Mouse (Mus musculus) right cerebral cortex, postnatal 4 days (tissue): Measurements from ENCODE around the gene Endou.

Experiments
- DNase-seq: peaks from one replicate; pipeline ENCODE4 v3.0.0-alpha.2; 2022

Gene Endou

GRCm38 (mm10) chr15:97726310-97726709, 4.8 kb downstream of the Endou start:
- no peak for DNase-seq

DNA sequence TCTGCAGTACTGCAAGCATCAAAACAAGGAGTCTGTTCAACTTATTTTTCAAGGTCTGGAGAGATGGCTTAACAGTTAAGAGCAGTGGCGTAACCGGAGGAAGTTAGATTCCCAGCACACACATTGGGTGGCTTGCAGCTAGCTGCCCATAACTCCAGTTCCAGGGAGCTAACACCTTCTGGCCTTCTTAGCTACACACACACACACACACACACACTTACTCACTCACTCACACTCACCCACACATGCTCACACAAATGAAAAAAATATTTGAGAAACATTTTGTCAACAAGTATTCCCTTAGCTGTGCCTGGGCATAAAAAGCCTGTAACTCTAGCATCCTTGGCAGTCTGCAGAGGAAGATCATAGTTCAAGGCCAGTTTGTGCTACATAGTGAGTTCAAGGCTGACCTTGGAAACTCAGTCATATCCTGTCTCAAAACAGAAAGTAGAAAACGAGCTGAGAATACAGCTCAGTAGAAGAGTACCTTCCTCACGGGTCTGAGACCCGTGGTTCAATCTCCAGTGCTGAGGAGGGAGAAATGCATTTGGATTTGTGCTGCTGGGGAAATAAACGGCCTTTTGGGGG, 5.8 kb downstream of the Endou start:
- DNase-seq, result no peak

- no peak for DNase-seq
These were observed 6.6 kb downstream of the Endou start for GRCm38 (mm10) chr15:97724346-97725197.

DNA sequence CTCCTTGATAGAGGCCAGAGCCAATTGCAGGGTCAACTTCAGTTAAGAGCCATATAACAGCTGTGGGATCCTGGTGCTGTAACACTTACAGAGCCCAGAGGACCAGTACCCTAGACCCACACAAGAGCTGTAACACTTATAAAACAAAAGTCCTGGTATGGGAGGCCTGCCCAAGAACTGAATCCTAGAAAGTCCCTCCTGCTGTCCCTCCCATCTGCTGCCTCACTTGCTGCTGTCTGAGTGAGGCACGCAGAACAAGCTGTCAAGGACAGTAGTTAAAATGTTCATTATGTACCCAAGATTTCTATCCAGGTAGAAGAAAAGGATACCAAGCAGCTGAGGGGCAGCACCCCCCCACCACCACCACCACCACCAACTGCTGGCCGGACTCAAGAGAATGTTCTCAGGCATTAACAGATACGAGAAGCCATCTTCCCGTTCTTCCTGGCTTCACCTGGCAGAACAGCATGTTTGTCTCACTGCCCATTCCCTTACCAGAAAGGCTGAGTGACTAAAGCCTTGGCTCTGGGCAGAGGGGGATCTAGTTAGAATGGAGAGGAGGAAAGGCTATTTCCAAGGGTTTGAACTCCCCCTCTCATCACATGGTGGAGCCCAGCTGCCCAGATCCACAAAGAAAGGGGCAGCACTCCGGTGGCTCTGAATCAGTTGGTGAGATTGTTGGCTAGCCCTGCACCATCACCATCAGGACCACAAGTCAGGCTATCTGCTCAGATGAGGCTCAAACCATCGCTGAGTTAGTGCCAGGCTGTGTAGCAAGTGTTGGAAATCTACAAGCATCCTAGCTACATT, 7.4 kb downstream of the Endou start:
- no peak for DNase-seq

- DNase-seq, result no peak
These were observed 10.0 kb downstream of the Endou start for GRCm38 (mm10) chr15:97721008-97721701.

GRCm38 (mm10) chr15:97720026-97720675, 11.0 kb downstream of the Endou start:
- DNase-seq, result no peak

DNA sequence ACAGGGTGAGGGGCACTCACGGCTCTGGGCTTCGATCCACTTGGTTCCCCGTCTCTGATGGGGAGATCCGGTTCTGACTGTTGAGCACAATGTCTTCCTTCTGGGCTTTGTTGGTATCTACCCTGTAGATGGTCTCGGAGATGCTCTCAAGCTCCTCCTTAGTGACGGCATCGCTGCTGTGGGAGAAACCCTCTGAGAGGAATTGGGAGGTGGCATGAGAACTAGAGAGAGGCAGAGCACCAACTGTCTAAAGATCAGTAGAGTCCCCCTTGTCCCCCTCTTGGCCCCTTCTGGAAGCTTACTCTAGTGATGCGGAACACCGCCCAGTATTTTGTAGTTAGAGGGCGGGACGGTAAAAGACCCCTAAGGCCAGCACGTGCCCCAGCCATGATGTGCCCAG, 11.6 kb downstream of the Endou start:
- no peak for DNase-seq

DNA sequence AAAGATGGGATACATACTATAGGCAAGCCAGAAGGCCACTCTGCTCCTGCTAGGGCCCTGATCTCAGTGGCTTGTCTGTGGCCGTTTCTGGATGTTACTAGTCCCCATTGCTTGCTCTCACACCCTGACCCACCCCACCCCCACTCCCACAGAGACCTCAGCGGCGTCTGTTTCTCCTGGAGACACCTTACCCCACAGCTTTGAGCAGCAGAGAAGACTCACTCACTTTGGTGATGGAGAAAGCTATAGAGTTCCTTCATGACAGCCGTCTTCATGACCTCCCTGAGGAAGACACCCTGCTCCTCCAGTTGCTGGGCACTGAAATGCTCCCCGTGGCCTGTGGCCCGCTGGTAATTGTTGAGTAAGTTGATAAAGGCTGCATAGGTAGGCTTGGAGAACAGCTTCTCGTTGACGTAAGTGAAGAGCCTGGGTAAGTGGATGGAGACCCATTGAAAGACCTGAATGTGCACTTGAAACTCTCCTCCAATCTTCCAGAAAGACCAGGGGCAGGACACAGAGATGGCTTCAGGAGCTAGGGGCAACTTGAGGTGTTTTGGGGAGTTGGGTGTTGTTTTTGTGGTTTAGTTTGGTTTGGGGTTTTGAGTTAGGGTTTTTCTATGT, 12.5 kb downstream of the Endou start:
- no peak for DNase-seq

DNA sequence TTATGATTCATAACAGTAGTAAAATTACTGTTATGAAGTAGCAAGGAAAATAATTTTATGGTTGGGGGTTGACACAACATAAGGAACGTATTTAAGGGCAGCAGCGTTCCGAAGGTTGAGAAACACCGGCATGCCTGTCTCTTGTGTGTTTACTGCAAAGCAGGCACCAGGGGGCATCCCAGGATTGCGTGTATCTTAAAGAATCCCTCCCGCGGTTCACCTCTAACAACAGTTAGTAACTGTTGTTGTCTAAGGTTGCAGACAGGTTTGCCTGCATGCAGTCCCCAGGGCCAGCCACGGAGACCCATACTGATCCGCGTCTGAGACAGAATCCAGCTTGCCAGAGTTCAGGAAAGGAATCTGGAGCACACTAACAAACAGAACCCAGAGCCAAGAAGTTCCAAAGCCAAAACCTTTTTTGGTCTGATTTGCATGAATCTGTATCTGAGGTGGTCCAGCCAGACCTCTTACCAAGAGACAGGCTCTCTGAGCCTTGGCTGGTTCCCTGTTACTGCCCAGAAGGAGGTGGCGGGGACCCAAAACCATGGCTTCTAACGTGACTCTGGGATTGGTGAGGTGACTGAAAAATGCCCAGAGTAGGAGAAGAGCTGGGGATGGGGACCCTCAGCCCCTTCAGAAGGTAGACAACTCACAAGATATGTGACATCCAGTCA, 13.1 kb downstream of the Endou start:
- peak; percentile 68 for DNase-seq

GRCm38 (mm10) chr15:97716782-97717181, 14.4 kb downstream of the Endou start:
- DNase-seq, result no peak

DNA sequence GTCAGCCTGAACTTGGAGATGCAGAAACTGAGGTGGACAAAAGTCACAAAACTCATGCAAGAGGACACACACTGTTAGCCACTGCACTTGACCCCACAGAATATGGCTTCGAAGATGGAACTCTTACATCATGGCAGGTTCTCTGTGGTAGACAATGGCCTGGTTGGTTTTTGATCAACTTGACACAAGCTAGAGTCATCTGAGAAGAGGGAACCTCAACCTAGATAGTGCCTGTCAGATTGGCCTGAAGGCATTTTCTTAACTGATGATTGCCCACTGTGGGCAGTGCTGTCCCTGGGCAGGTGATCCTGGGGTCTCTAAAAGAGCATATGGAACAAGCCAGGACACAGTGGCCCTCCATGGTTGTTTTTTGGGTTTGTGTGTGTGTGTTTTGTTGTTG, 15.4 kb downstream of the Endou start:
- DNase-seq, result no peak

- DNase-seq, result no peak
These were observed 16.1 kb downstream of the Endou start for GRCm38 (mm10) chr15:97715083-97715482.

DNA sequence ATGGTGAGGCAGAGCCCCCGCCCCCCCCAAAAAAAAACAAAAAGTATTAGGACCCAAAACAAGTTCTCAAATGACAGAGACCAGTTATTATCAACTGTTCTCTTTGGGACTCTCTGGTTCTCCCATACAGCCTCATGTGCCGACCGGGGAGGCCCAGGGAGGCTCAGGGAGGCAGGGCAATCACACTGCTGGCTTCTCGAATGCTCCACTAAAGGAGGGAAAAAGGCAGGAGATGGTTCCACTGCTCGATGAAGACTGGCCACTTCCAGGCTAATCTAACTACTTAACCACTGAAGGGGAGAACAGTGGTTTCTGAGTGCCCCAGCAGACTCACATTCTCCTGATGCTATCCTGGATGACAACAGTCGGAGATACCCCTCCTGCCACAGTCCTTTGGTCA, 18.6 kb downstream of the Endou start:
- no peak for DNase-seq

DNA sequence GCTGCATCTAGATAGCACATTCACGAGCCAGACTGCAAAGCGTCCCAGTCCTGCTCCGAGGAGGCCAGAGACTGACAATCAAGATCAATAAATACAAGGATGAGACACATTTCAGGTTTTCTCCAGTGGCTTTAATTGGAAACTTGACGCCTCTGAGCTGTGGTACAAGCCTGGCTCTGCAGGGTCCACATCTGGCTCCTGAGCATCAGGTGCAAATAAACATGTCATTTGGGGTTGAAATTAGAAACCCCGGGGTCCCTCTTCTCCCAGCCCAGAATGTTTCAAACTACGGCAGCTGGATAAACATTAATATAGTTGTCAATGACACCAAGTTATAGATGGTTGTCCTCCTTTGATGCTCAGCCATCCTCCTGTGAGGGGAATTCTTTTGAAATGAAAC, 20.2 kb downstream of the Endou start:
- DNase-seq, result no peak

- DNase-seq, result peak; percentile 83
These were observed 25.7 kb downstream of the Endou start, which contains the start of gene Rpap3 for GRCm38 (mm10) chr15:97705211-97706050. Gene Rpap3, minus strand, starts transcription at chr15:97705825.

- no peak for DNase-seq
These were observed 34.5 kb downstream of the Endou start for GRCm38 (mm10) chr15:97696616-97697015.

- DNase-seq, result no peak
These were observed 37.7 kb downstream of the Endou start for GRCm38 (mm10) chr15:97693411-97693810.

- no peak for DNase-seq
These were observed 47.0 kb downstream of the Endou start for GRCm38 (mm10) chr15:97684118-97684517.

- no peak for DNase-seq
These were observed 49.1 kb downstream of the Endou start for GRCm38 (mm10) chr15:97682053-97682452.

DNA sequence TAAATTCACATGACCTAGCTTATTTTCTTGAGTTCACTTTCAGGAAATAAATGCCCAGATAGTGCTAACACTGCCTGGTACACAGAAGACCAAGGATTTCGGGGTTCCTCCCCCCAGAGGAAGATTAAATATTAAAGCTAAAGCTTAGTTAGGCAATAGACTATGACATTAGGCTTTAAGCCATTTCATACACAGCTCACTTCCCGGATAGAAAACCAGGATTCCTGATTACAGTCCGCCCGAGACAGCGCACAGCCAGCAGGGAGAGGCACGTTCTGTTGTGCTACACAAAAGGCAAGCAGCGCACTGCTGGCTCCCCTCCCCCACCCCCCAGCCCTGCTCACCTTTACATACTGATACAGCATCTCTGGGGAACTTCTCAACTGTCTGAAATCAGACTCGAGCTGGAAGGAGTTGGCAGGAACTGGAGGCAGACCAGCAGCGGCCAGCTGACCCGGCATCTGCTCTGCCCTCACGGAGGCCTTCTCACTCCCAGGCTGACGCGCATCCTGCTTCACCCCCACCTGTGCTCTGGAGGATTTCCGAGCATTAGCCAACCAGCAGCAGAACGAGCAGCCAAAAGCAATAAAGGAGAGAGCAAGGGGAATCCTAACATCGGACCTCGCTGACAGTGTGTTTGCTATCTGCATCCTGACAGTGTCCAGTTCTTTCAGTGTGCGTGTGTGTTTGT, 51.0 kb downstream of the Endou start:
- DNase-seq, result no peak
